Mouse (Mus musculus) kidney, postnatal 0 days (tissue): ENCODE data around the gene Ecpas. TPM values are rescaled to one million over a fixed set of nuclear protein-coding genes. Genes with fewer than 3 reads are reported as not detected.

Source experiments
- ATAC-seq: fragments of 200-750 bp; cut with Nextera tagmentation; replicated peaks from 2 replicates; pipeline ENCODE4 v1.8.0; 2017; ENCODE audit warnings: low read depth, moderate number of reproducible peaks, moderate TSS enrichment, moderate library complexity; ENCODE audit not compliant: low FRiP score
- DNase-seq: peaks from one replicate; pipeline ENCODE4 v3.0.0-alpha.2; 2016; ENCODE audit warnings: low spot score
- H3K27ac ChIP-seq: fragments of 300-500 bp; sonication (generic); 2 replicates; pipeline ENCODE4 v1.5.1; 2014; ENCODE audit warnings: mild to moderate bottlenecking
- H3K27me3 ChIP-seq: fragments of 300-500 bp; sonication (generic); 2 replicates; pipeline ENCODE4 v1.6.1; 2014; ENCODE audit warnings: low read length, mixed read lengths; ENCODE audit not compliant: insufficient read depth
- H3K36me3 ChIP-seq: fragments of 300-500 bp; sonication (generic); 2 replicates; pipeline ENCODE4 v1.6.1; 2014; ENCODE audit warnings: low read length, mixed read lengths; ENCODE audit not compliant: insufficient read depth
- H3K4me1 ChIP-seq: fragments of 300-500 bp; sonication (generic); replicated peaks from 2 replicates; pipeline ENCODE4 v1.6.1; 2014; ENCODE audit warnings: antibody characterized with exemption, low read length, mixed read lengths; ENCODE audit not compliant: insufficient read depth
- H3K4me2 ChIP-seq: fragments of 300-500 bp; sonication (generic); 2 replicates; pipeline ENCODE4 v1.6.1; 2014; ENCODE audit warnings: mild to moderate bottlenecking, low read length, moderate library complexity, mixed read lengths
- H3K4me3 ChIP-seq: fragments of 300-500 bp; sonication (generic); replicated peaks from 2 replicates; pipeline ENCODE4 v1.5.1; 2014; ENCODE audit warnings: low read depth, low read length
- H3K9ac ChIP-seq: fragments of 300-500 bp; sonication (generic); 2 replicates; pipeline ENCODE4 v1.6.1; 2014; ENCODE audit warnings: low read depth, low read length
- H3K9me3 ChIP-seq: fragments of 300-500 bp; sonication (generic); replicated peaks from 2 replicates; pipeline ENCODE4 v1.6.1; 2016; ENCODE audit warnings: low read length, inconsistent platforms, mixed read lengths
- CTCF ChIP-seq: IDR thresholded peaks from 2 replicates; pipeline ENCODE4 v1.5.1; 2016; ENCODE audit warnings: antibody characterized with exemption, low read depth, mild to moderate bottlenecking, moderate library complexity
- WGBS: fragments of 180-500 bp; shearing (Covaris S2); extraction: QIAGEN DNeasy Blood & Tissue Kit; methylation state at CpG from one replicate; pipeline ENCODE4 v1.1.7; 2014; 5-methylcytosine and 5-hydroxymethylcytosine counted together
- polyA plus RNA-seq: library from polyadenylated mRNA; unstranded; fragments of >200 nt; fragmentation: Nextera tagmentation; extraction: Ambion mirVana; gene quantifications from 2 replicates; pipeline ENCODE4 v1.2.1, GENCODE M21; 2015

Gene Ecpas
- polyA plus RNA-seq, 1 experiment from 2014 or later = 26.5 TPM

GRCm38 (mm10) chr4:58932541-58932940 lies 20.0 kb upstream of the Ecpas start:
- no peak for ATAC-seq
- no peak overlapping the region for H3K27ac ChIP-seq
- 77% methylated on average over 6 of the region's 6 CpGs for WGBS
- H3K36me3 ChIP-seq = no peaks in the 10 kb centered on the region
- H3K4me3 ChIP-seq = no peak overlapping the region
- H3K4me1 ChIP-seq = no peaks in the 10 kb centered on the region
- H3K9me3 ChIP-seq = no peaks in the 10 kb centered on the region
- H3K4me2 ChIP-seq = no peak overlapping the region
- TF ChIP-seq CTCF = no peak
- no peaks in the 10 kb centered on the region for H3K27me3 ChIP-seq
- no peak for DNase-seq
- H3K9ac ChIP-seq = no peak overlapping the region

GRCm38 (mm10) chr4:58927661-58928060 lies 15.1 kb upstream of the Ecpas start:
- H3K27me3 ChIP-seq = no peaks in the 10 kb centered on the region
- DNase-seq (no peak), ATAC-seq (no peak)
- peak; percentile 34; the same call in 1 of the 2 replicates for TF ChIP-seq CTCF
- H3K4me3 ChIP-seq = no peak overlapping the region
- no peak overlapping the region for H3K27ac ChIP-seq
- H3K9me3 ChIP-seq = no peaks in the 10 kb centered on the region
- H3K36me3 ChIP-seq = no peaks in the 10 kb centered on the region
- no peaks in the 10 kb centered on the region for H3K4me1 ChIP-seq
- no peak overlapping the region for H3K9ac ChIP-seq
- H3K4me2 ChIP-seq = no peak overlapping the region
- 65% methylated on average over 3 of the region's 3 CpGs for WGBS

GRCm38 (mm10) chr4:58926120-58926519 lies 13.6 kb upstream of the Ecpas start:
- DNase-seq = no peak
- no peaks in the 10 kb centered on the region for H3K4me1 ChIP-seq
- H3K4me3 ChIP-seq = no peak overlapping the region
- WGBS = 13% methylated on average over 2 of the region's 2 CpGs
- no peaks in the 10 kb centered on the region for H3K9me3 ChIP-seq
- no peaks in the 10 kb centered on the region for H3K27me3 ChIP-seq
- no peak overlapping the region for H3K27ac ChIP-seq
- no peak overlapping the region for H3K4me2 ChIP-seq
- H3K9ac ChIP-seq = no peak overlapping the region
- TF ChIP-seq CTCF = no peak
- H3K36me3 ChIP-seq = no peaks in the 10 kb centered on the region
- ATAC-seq = no peak

GRCm38 (mm10) chr4:58925664-58926063 lies 13.1 kb upstream of the Ecpas start:
- no peak overlapping the region for H3K4me2 ChIP-seq
- WGBS = 36% methylated on average over 5 of the region's 5 CpGs
- H3K9ac ChIP-seq = no peak overlapping the region
- H3K36me3 ChIP-seq = no peaks in the 10 kb centered on the region
- no peaks in the 10 kb centered on the region for H3K4me1 ChIP-seq
- ATAC-seq (no peak), DNase-seq (no peak)
- TF ChIP-seq CTCF = no peak
- H3K4me3 ChIP-seq = no peak overlapping the region
- no peak overlapping the region for H3K27ac ChIP-seq
- H3K9me3 ChIP-seq = no peaks in the 10 kb centered on the region
- no peaks in the 10 kb centered on the region for H3K27me3 ChIP-seq

DNA sequence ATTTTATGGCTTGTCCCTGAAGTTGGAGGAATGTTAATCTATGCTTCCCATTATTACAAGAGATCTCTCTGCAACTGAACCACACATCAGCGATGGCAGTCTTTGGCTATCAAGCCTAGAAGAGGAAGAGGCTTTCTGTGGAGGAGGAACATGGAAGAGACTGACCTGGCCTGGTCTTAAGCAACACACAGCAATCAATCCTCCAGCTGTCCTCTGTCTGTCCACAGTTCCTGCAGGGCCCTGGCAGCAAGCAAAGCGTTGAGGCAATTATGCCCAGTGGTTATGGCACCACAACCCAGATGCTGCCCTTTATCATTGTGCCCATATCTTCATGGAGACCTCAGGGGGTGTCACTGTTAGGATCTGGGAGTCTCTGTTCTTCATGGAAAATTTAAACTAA lies 11.4 kb upstream of the Ecpas start:
- no peak overlapping the region for H3K9ac ChIP-seq
- H3K4me3 ChIP-seq = no peak overlapping the region
- no peak for ATAC-seq
- no peaks in the 10 kb centered on the region for H3K9me3 ChIP-seq
- no peaks in the 10 kb centered on the region for H3K4me1 ChIP-seq
- WGBS = 79% methylated on average over 2 of the region's 2 CpGs
- no peak for DNase-seq
- no peak overlapping the region for H3K27ac ChIP-seq
- no peaks in the 10 kb centered on the region for H3K27me3 ChIP-seq
- no peak for TF ChIP-seq CTCF
- no peak overlapping the region for H3K4me2 ChIP-seq
- no peaks in the 10 kb centered on the region for H3K36me3 ChIP-seq

DNA sequence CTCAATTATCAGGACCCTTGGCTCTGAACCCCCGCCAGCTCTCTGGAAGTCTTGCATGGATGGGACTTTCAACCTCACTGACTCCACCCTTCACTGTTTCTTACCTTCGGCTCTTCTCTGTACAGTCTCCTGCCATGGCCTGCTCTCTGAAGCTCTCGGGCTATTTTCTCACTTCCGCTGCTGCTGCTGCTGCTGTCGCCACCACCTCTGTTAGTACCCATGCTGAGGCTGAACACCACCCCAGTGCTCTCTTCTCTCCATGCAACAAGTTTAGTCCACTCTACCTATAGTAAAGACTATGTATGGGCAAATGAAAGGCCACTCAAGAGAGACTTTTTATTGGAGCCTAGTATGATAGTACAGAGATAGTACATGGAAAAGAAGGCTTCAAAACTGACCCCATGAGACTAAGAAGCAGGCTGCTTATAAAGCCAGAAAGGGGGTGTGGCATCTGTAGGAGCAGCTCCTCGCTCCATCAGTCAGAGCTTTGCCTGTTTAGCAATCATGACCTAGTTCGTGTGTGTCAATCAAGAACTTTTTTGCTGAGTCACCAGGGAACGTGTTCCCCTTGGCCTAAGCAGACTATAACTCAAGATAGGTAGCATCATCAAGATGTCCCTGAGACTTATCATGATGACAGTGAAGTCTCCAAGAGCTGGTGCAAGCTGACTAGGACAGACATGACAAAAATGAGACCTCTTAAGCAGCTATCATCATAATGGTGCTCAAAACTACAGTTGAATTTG lies 2.7 kb upstream of the Ecpas start:
- no peaks in the 10 kb centered on the region for H3K36me3 ChIP-seq
- no peaks in the 10 kb centered on the region for H3K9me3 ChIP-seq
- no peak overlapping the region for H3K9ac ChIP-seq
- peaks cover 7% of the 10 kb centered on the region for H3K4me1 ChIP-seq
- 74% methylated on average over 8 of the region's 8 CpGs for WGBS
- no peak for DNase-seq
- TF ChIP-seq CTCF = no peak
- no peak for ATAC-seq
- no peak overlapping the region for H3K27ac ChIP-seq
- no peaks in the 10 kb centered on the region for H3K27me3 ChIP-seq
- H3K4me3 ChIP-seq = no peak overlapping the region
- no peak overlapping the region for H3K4me2 ChIP-seq
